Mouse (Mus musculus) olfactory bulb, adult 2 months (tissue): Measurements from ENCODE around the gene Ifrd2.

Experiments
- CTCF ChIP-seq: fragments of 200-500 bp; IDR thresholded peaks from 2 replicates; pipeline ENCODE4 v1.5.1; 2012; ENCODE audit warnings: low read depth, mild to moderate bottlenecking, low read length, moderate library complexity; ENCODE audit not compliant: insufficient read depth
- POLR2A ChIP-seq: fragments of 200-500 bp; IDR thresholded peaks from 2 replicates; pipeline ENCODE4 v1.6.1; 2012; ENCODE audit warnings: mild to moderate bottlenecking, low read depth, low read length, moderate library complexity; ENCODE audit not compliant: insufficient read depth

DNA sequence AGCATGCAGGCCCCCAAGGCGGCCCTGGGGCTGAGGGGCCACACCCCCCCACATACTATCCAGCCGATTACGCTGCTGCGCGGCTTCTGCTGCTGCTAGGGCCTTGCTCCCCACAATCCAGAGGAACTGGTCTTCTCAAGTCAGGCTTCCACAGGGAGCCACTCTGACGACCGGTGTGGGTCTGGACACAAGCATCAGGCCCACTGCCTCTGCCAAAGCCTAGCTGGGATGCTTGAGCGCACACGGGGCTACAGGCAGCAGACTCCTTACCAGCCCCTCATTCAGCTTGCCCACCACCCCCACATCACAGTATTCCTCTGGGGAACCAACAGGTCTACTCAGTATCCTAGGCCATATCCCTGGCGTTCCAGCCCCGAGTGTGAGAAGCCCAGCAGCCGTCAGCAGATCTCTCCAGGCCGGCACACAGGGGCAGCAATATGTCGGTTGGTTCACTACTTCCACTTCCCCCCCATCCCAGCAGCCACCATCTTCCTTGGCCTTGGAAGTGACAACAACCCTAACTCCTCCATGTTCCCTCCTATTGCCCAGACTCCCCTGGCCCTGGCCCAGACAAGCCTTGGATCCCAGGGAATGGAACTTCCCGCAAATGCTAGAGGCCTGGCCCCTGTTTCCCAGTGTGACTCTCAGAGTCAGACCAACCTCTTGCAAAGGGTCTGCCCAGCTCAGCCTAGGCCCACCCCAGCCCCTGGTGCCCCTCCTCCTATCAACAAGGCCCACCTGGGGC lies 46.4 kb downstream of the Ifrd2 start:
- no peak for TF ChIP-seq CTCF
- no peak for TF ChIP-seq POLR2A
